Mouse (Mus musculus): ENCODE measurements around the gene H2afx.

DNA sequence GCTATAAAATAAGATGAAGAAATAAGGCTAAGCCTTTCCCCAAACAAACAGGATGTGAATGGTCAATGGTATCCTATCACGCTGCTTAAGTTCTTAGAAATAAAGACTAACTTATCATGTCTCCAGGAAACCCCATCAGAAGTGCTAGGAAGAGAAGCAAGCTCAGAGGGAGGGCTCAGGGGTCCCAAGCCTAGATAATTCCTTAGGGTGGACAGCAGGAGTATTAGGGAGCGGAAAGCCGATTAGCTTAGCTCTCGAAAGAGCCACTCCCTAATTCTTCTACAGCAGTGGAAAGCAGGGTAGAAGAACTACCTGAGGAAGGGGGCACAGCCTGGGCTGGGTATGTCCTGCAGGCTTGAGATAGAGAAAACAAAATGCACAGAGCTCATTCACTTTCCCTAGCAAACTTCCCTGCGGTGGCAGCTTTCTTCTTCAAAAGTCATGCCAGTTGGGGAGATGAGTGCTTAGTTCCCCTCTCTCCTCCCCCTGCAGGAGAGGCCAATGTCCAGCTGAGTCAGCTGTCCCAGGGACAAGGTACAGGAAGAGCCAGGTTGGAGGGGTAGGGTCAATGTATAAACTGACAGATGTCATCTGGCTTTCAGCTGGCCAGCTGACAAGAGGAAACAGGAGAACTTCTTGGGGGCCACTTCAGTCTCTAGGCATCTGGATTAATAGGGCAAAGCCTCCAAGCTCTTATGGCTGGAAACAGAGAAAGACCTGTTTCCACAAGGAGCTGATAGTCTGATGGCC lies 16.2 kb upstream of the H2afx start:
- no peak for TF ChIP-seq TAL1 (IDR thresholded peaks at IDR 0.05; ENCODE audit: low read length)
- TF ChIP-seq GATA1 (IDR thresholded peaks at IDR 0.05; ENCODE audit: low read length) = no peak
